Comparison of ENCODE assay signal across 9 mouse cellular contexts in the genomic region with DNA sequence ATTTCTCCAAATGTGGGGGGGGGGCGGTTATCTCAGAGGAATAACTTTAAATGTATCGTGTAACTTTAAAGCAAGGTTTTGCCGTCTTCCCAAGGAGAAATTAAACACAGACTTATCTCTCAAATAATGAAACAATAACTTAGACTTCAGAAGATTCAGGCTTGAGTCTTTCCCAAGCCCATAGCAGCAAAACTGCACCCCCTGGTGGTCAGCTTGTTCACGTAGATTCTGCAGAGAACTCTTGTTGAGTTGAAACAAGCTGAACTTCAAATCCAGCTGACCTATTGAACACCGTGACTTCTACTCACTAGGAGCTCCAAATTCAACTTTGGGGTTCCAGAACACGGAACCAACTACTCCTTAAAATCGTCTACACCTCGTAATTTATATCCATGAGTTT. TPM values are rescaled to one million over a fixed set of nuclear protein-coding genes. Genes with fewer than 3 reads are reported as not detected.
DNase-seq lines count a peak whose midpoint lies in the region; ATAC-seq and TF ChIP-seq lines count a peak whose summit lies in the region.
"Had no signal": no experiment of that assay in that cellular context is flagged by ENCODE, and none has a peak within 500 bp of the region (broad histone marks: within the 10 kb centered on the region; RNA-seq: fewer than 3 reads in every experiment).

No protein-coding gene starts in this region.

- H3K27me3 ChIP-seq in forebrain, embryonic 14.5 days (replicated peaks; ENCODE audit: control insufficient read depth, insufficient read depth, low read length) = no peaks in the 10 kb centered on the region; the same call in 1 of the 2 replicates
- no peaks in the 10 kb centered on the region for H3K27me3 ChIP-seq in forebrain, embryonic 15.5 days
- peaks cover 23% of the 10 kb centered on the region for H3K27me3 ChIP-seq in embryonic facial prominence, embryonic 10.5 days (replicated peaks; ENCODE audit: low read depth, poor library complexity, severe bottlenecking)
- H3K27me3 ChIP-seq in thymus, adult 2 months (ENCODE audit: control insufficient read depth, insufficient read depth, low read length) = peaks cover 5% of the 10 kb centered on the region; the same call in 1 of the 2 replicates

- TF ChIP-seq CTCF in thymus, adult 2 months (IDR thresholded peaks at IDR 0.05; ENCODE audit: borderline replicate concordance, control insufficient read depth, extremely low read depth, insufficient read depth, low read length, poor library complexity) = no peak

- no peak overlapping the region for H3K4me2 ChIP-seq in forebrain, embryonic 14.5 days (ENCODE audit: low read length)
- no peak overlapping the region for H3K4me2 ChIP-seq in forebrain, embryonic 15.5 days (replicated peaks)

- intact Hi-C loops in left cerebral cortex, postnatal 25 days (cut with DNase I) = loop anchor here (1.0 to 5.0 kb wide), 4 partner anchors 96 to 382 kb away; partner anchors contain the start of gene Abcd2

- H3K27ac ChIP-seq in forebrain, embryonic 14.5 days (ENCODE audit: low read depth, low read length) = no peak overlapping the region
- no peak overlapping the region for H3K27ac ChIP-seq in forebrain, embryonic 15.5 days (replicated peaks)
- no peak overlapping the region for H3K27ac ChIP-seq in embryonic facial prominence, embryonic 10.5 days (replicated peaks)
- no peak overlapping the region for H3K27ac ChIP-seq in thymus, adult 2 months (ENCODE audit: control insufficient read depth, insufficient read depth, low read length)
- H3K27ac ChIP-seq: macrophage had no signal

- no peaks in the 10 kb centered on the region for H3K9me3 ChIP-seq in forebrain, embryonic 14.5 days (replicated peaks; ENCODE audit: control insufficient read depth, low read length)
- H3K9me3 ChIP-seq in forebrain, embryonic 15.5 days = no peaks in the 10 kb centered on the region
- no peaks in the 10 kb centered on the region for H3K9me3 ChIP-seq in embryonic facial prominence, embryonic 10.5 days

- no peak overlapping the region for H3K4me3 ChIP-seq in forebrain, embryonic 14.5 days (ENCODE audit: low read depth, low read length)
- no peak overlapping the region for H3K4me3 ChIP-seq in forebrain, embryonic 15.5 days
- no peak overlapping the region for H3K4me3 ChIP-seq in embryonic facial prominence, embryonic 10.5 days
- no peak overlapping the region for H3K4me3 ChIP-seq in thymus, adult 2 months (ENCODE audit: control insufficient read depth, insufficient read depth, low read length)

- H3K9ac ChIP-seq in forebrain, embryonic 14.5 days (ENCODE audit: low read length) = no peak overlapping the region
- no peak overlapping the region for H3K9ac ChIP-seq in forebrain, embryonic 15.5 days (replicated peaks)

- DNase-seq in forebrain, embryonic 14.5 days (ENCODE audit: low spot score) = peak; percentile 92
- DNase-seq in adrenal gland, postnatal 10 days = peak; percentile 94
- DNase-seq in embryonic facial prominence, embryonic 10.5 days (ENCODE audit: low spot score) = peak; percentile 81
- DNase-seq in heart, postnatal 4 days = peak; percentile 89
- DNase-seq in left cerebral cortex, postnatal 25 days (ENCODE audit: low spot score in 2 of 2) = peak; percentile 82 to 88
- peak; percentile 55 for DNase-seq in ovary, adult 18-20 months (ENCODE audit: low spot score)
- DNase-seq in thymus, adult 2 months = peak; percentile 65

- ATAC-seq in forebrain, embryonic 14.5 days = no peak
- no peak for ATAC-seq in forebrain, embryonic 15.5 days (replicated peaks)

- WGBS in forebrain, embryonic 14.5 days = 30% methylated on average over 8 of the region's 8 CpGs
- WGBS in forebrain, embryonic 15.5 days = 30% methylated on average over 8 of the region's 8 CpGs
- 35% methylated on average over 8 of the region's 8 CpGs for WGBS in embryonic facial prominence, embryonic 10.5 days
- 25% methylated on average over 8 of the region's 8 CpGs for WGBS in thymus, adult 2 months

- no peak for TF ChIP-seq POLR2A in thymus, adult 2 months (IDR thresholded peaks at IDR 0.05; ENCODE audit: control insufficient read depth, extremely low read depth, insufficient read depth, low read length, poor library complexity)

- no peaks in the 10 kb centered on the region for H3K36me3 ChIP-seq in forebrain, embryonic 14.5 days (ENCODE audit: control insufficient read depth, insufficient read depth, low read length)
- H3K36me3 ChIP-seq in forebrain, embryonic 15.5 days = no peaks in the 10 kb centered on the region
- no peaks in the 10 kb centered on the region for H3K36me3 ChIP-seq in embryonic facial prominence, embryonic 10.5 days (replicated peaks)
- no peaks in the 10 kb centered on the region for H3K36me3 ChIP-seq in thymus, adult 2 months (ENCODE audit: control insufficient read depth, insufficient read depth, low read length)

- peaks cover 5% of the 10 kb centered on the region; the same call in 1 of the 2 replicates for H3K4me1 ChIP-seq in forebrain, embryonic 14.5 days (ENCODE audit: control insufficient read depth, insufficient read depth, low read length)
- H3K4me1 ChIP-seq in forebrain, embryonic 15.5 days = peaks cover 18% of the 10 kb centered on the region
- peaks cover 16% of the 10 kb centered on the region for H3K4me1 ChIP-seq in embryonic facial prominence, embryonic 10.5 days
- no peaks in the 10 kb centered on the region; the same call in 1 of the 2 replicates for H3K4me1 ChIP-seq in thymus, adult 2 months (replicated peaks; ENCODE audit: control insufficient read depth, insufficient read depth, low read length)

RNA-seq across cellular contexts. Expression of gene Slc2a13, which starts 1.4 kb away (rescaled TPM):
- polyA plus RNA-seq in forebrain, embryonic 14.5 days (2014; fragmentation: Nextera tagmentation; extraction: Ambion mirVana) = 3.3 and 3.7 TPM in 2 replicates
- 2.3 and 2.8 TPM in 2 replicates for polyA plus RNA-seq in forebrain, embryonic 15.5 days (2015; fragmentation: Nextera tagmentation; extraction: Ambion mirVana)
- total RNA-seq in adrenal gland, postnatal 10 days (2021) = 1 to 10 TPM; 4.5 to 5.3 TPM
- polyA plus RNA-seq in embryonic facial prominence, embryonic 10.5 days (2016; fragmentation: Nextera tagmentation; extraction: Ambion mirVana) = 0.44 and 0.50 TPM in 2 replicates
- 1 to 10 TPM; 3.2 to 3.3 TPM for total RNA-seq in heart, postnatal 4 days (2021)
- 100 to 1,000 TPM; 109 to 116 TPM for total RNA-seq in left cerebral cortex, postnatal 25 days (2021)
- 0.42 and 0.45 TPM in 2 replicates for polyA plus RNA-seq in thymus, adult 2 months (2012; rRNA removed)
- polyA plus RNA-seq: macrophage had no signal
